Mouse (Mus musculus) neural tube, embryonic 11.5 days (tissue): Measurements from ENCODE around the gene Capn2. TPM values are rescaled to one million over a fixed set of nuclear protein-coding genes. Genes with fewer than 3 reads are reported as not detected.

Experiments used
- ATAC-seq: fragments of 200-750 bp; cut with Nextera tagmentation; 2 replicates; pipeline ENCODE4 v1.8.0; 2017; ENCODE audit warnings: moderate number of reproducible peaks, mild to moderate bottlenecking, moderate TSS enrichment, moderate library complexity; ENCODE audit not compliant: insufficient read depth, low FRiP score, low TSS enrichment
- DNase-seq: peaks from one replicate; pipeline ENCODE4 v3.0.0-alpha.2; 2015; ENCODE audit warnings: low spot score
- H3K27ac ChIP-seq: fragments of 300-500 bp; sonication (generic); 2 replicates; pipeline ENCODE4 v1.5.1; 2014; ENCODE audit warnings: low read depth, mild to moderate bottlenecking, low read length
- H3K27me3 ChIP-seq: fragments of 300-500 bp; sonication (generic); 2 replicates; pipeline ENCODE4 v1.6.1; 2014; ENCODE audit warnings: mild to moderate bottlenecking, low read length, mixed read lengths; ENCODE audit not compliant: control insufficient read depth, insufficient read depth
- H3K36me3 ChIP-seq: fragments of 300-500 bp; sonication (generic); 2 replicates; pipeline ENCODE4 v1.6.1; 2014; ENCODE audit warnings: mild to moderate bottlenecking, low read length, moderate library complexity, mixed read lengths; ENCODE audit not compliant: control insufficient read depth, insufficient read depth
- H3K4me1 ChIP-seq: fragments of 300-500 bp; sonication (generic); 2 replicates; pipeline ENCODE4 v1.6.1; 2014; ENCODE audit warnings: low read length, mixed read lengths; ENCODE audit not compliant: control insufficient read depth, insufficient read depth
- H3K4me2 ChIP-seq: fragments of 300-500 bp; sonication (generic); 2 replicates; pipeline ENCODE4 v1.6.1; 2014; ENCODE audit warnings: low read depth, mild to moderate bottlenecking, moderate library complexity
- H3K4me3 ChIP-seq: fragments of 300-500 bp; sonication (generic); 2 replicates; pipeline ENCODE4 v1.5.1; 2014; ENCODE audit warnings: low read depth, low read length
- H3K9ac ChIP-seq: fragments of 300-500 bp; sonication (generic); 2 replicates; pipeline ENCODE4 v1.6.1; 2014; ENCODE audit warnings: mild to moderate bottlenecking, low read length
- H3K9me3 ChIP-seq: fragments of 300-500 bp; sonication (generic); 2 replicates; pipeline ENCODE4 v1.6.1; 2016; ENCODE audit warnings: low read length; ENCODE audit not compliant: control insufficient read depth
- WGBS: fragments of 180-500 bp; shearing (Covaris S2); extraction: QIAGEN DNeasy Blood & Tissue Kit; methylation state at CpG from one replicate; pipeline ENCODE4 v1.1.7; 2014; 5-methylcytosine and 5-hydroxymethylcytosine counted together
- polyA plus RNA-seq: library from polyadenylated mRNA; unstranded; fragments of >200 nt; fragmentation: Nextera tagmentation; extraction: Ambion mirVana; gene quantifications from 2 replicates; pipeline ENCODE4 v1.2.1, GENCODE M21; 2014

Gene Capn2
- polyA plus RNA-seq, 1 experiment from 2014 or later = 90.8 TPM

- ATAC-seq = no peak
- no peak overlapping the region for H3K27ac ChIP-seq
Observed at GRCm38 (mm10) chr1:182519341-182519740, 1.9 kb upstream of the Capn2 start.

DNA sequence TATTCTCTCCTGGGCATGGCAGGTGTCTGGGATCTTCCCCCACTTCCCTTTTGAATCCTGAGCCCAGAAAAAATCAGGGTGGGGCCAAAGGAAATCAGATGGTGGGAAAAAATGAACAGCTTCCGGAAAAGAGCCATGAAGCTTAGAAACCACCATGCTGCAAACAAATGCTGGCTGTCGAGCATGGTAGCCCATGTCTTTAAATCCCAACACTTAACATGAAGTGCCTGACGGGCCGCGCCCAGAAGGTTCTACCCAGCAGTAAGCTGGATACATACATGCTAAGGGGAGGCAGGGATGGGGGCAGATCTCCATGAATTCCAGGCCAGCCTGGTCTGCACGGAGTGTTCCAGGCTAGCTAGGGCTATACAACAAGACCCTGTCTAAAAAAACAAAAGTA, 1.4 kb upstream of the Capn2 start:
- H3K9me3 ChIP-seq = no peaks in the 10 kb centered on the region
- ATAC-seq (no peak), DNase-seq (no peak)
- H3K27ac ChIP-seq = no peak overlapping the region
- no peak overlapping the region for H3K4me2 ChIP-seq
- H3K9ac ChIP-seq = no peak overlapping the region
- peaks cover 8% of the 10 kb centered on the region for H3K4me1 ChIP-seq
- no peaks in the 10 kb centered on the region for H3K36me3 ChIP-seq
- no peak overlapping the region for H3K4me3 ChIP-seq
- 83% methylated on average over 6 of the region's 6 CpGs for WGBS
- no peaks in the 10 kb centered on the region for H3K27me3 ChIP-seq

More at GRCm38 (mm10) chr1:182519341-182519740, 1.9 kb upstream of the Capn2 start:
- Histone ChIP-seq H3K4me3 (no peak overlapping the region), H3K4me2 (no peak overlapping the region), H3K9ac (no peak overlapping the region), H3K36me3 (no peaks in the 10 kb centered on the region), H3K27me3 (no peaks in the 10 kb centered on the region), H3K9me3 (no peaks in the 10 kb centered on the region), H3K4me1 (peaks cover 8% of the 10 kb centered on the region)
- WGBS = 93% methylated on average over 5 of the region's 5 CpGs
- no peak for DNase-seq

DNA sequence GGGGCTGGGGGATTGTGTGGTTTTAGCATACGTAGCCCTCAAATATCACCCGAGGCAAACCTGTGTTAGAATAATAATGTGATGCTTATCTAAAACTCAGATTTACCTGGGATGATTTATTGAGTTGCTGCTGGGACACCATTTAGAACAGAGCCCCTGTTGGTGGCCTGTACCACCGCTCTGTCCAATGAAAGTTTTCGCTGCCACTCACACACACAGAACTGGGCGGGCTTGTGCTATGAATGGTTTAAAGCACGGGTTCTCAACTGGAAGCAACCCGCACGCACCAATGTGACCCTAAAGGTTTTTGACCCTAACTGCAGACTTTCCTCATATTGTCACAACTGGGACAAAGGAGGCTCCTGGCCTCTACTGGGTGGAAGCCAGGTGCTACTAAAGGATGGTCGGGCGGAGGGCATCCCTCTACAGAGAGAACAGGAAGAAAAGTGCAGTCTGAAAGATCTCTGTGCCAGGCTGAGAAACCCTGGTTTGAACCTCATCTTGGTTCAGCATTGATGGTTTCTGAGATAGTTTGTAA, 804 bp upstream of the Capn2 start:
- Histone ChIP-seq H3K4me2 (no peak overlapping the region), H3K4me1 (peaks cover 8% of the 10 kb centered on the region), H3K27ac (no peak overlapping the region), H3K36me3 (no peaks in the 10 kb centered on the region), H3K4me3 (no peak overlapping the region), H3K27me3 (no peaks in the 10 kb centered on the region), H3K9me3 (no peaks in the 10 kb centered on the region), H3K9ac (no peak overlapping the region)
- DNase-seq = no peak
- 55% methylated on average over 10 of the region's 10 CpGs for WGBS
- ATAC-seq = no peak

DNA sequence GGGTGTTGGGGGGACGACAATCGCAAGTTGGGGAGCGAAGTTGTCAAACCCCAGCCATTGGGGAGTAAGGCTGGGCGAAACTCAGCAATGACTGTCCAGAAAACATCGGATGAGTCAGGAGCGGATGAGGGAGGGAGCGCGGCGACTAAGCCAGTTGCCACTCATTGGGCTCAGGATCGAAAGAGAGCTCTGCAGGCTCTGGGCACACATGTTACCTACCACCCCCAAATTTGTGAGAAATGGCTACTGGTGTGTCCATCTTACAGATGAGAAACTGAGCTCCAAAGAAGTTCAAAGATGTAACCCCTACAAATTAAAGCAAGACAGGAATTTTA, 236 bp upstream of the Capn2 start:
- WGBS = 2% methylated on average over 10 of the region's 10 CpGs
- DNase-seq (no peak), ATAC-seq (no peak; the same call in 1 of the 2 replicates)
- H3K4me3 ChIP-seq = peak overlapping the region; percentile 60
- H3K36me3 ChIP-seq = no peaks in the 10 kb centered on the region
- H3K4me1 ChIP-seq = peaks cover 8% of the 10 kb centered on the region
- no peaks in the 10 kb centered on the region for H3K27me3 ChIP-seq
- H3K9ac ChIP-seq = peak overlapping the region; percentile 80
- H3K27ac ChIP-seq = no peak overlapping the region
- peak overlapping the region; percentile 65 for H3K4me2 ChIP-seq
- no peaks in the 10 kb centered on the region for H3K9me3 ChIP-seq

GRCm38 (mm10) chr1:182514803-182515590, 2.4 kb downstream of the Capn2 start:
- Histone ChIP-seq H3K27me3 (no peaks in the 10 kb centered on the region), H3K36me3 (peaks cover 3% of the 10 kb centered on the region; the same call in 1 of the 2 replicates), H3K9ac (no peak overlapping the region), H3K9me3 (no peaks in the 10 kb centered on the region), H3K27ac (no peak overlapping the region), H3K4me3 (no peak overlapping the region), H3K4me1 (peaks cover 8% of the 10 kb centered on the region), H3K4me2 (no peak overlapping the region)
- no peak for ATAC-seq
- DNase-seq = no peak
- WGBS = 88% methylated on average over 10 of the region's 10 CpGs

GRCm38 (mm10) chr1:182513714-182514113, 3.7 kb downstream of the Capn2 start:
- WGBS = 89% methylated on average over 5 of the region's 5 CpGs
- no peak for ATAC-seq
- H3K9me3 ChIP-seq = no peaks in the 10 kb centered on the region
- no peak overlapping the region for H3K4me2 ChIP-seq
- peaks cover 8% of the 10 kb centered on the region for H3K4me1 ChIP-seq
- peaks cover 3% of the 10 kb centered on the region; the same call in 1 of the 2 replicates for H3K36me3 ChIP-seq
- H3K27ac ChIP-seq = no peak overlapping the region
- no peak overlapping the region for H3K9ac ChIP-seq
- no peaks in the 10 kb centered on the region for H3K27me3 ChIP-seq
- H3K4me3 ChIP-seq = no peak overlapping the region
- no peak for DNase-seq

DNA sequence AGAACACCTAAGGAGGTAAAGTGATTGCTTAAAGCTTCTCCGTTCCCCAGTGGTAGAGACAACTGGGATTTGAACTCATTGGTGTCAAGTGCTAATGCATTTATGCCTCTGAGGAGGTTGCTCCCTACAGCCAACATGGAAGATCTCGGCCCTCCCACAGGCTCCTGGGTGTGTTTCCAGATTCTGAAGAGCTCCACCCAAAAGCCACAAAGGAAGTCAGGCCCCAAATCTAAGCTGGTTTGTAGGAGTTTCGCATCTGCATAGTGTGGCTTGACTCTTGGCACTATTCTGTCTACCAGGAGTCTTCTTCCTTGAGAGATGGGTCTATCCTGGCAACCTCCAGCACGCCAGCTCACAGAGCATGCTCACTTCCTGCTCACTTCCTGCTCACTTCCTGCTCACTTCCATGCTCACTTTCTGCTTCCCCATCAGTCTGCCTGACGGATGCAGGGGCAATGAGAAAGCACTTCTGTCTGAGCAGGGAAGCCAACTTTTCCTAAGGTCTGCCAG, 4.5 kb downstream of the Capn2 start:
- no peak overlapping the region for H3K27ac ChIP-seq
- ATAC-seq (no peak), DNase-seq (no peak)
- no peaks in the 10 kb centered on the region for H3K27me3 ChIP-seq
- H3K9me3 ChIP-seq = no peaks in the 10 kb centered on the region
- H3K9ac ChIP-seq = no peak overlapping the region
- 88% methylated on average over 5 of the region's 5 CpGs for WGBS
- H3K4me2 ChIP-seq = no peak overlapping the region
- no peak overlapping the region for H3K4me3 ChIP-seq
- peaks cover 8% of the 10 kb centered on the region for H3K4me1 ChIP-seq
- peaks cover 3% of the 10 kb centered on the region; the same call in 1 of the 2 replicates for H3K36me3 ChIP-seq

DNA sequence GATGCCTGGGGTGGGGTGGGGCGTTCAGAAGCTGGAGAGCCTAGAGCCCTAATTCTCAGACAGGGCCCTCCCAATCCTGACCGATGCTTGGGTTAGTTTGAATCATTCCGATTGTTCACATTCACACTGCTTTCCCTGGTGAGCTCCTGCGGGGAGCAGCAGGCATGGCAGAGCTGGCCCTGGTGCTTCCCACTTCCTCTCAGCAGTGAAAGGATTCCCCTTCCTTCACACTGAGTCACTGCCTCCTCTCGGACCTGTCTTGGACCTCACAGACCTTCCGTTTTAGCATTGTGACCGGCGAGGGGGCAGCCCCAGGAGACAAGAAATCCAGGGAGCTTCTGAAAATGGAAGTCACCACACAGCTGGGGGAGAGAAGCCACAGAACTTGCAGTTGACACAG, 5.6 kb downstream of the Capn2 start:
- WGBS = 76% methylated on average over 8 of the region's 8 CpGs
- DNase-seq = no peak
- Histone ChIP-seq H3K36me3 (peaks cover 3% of the 10 kb centered on the region; the same call in 1 of the 2 replicates), H3K4me2 (no peak overlapping the region), H3K9me3 (no peaks in the 10 kb centered on the region), H3K27me3 (no peaks in the 10 kb centered on the region), H3K4me3 (no peak overlapping the region), H3K9ac (no peak overlapping the region), H3K27ac (no peak overlapping the region), H3K4me1 (peaks cover 8% of the 10 kb centered on the region)
- no peak for ATAC-seq

GRCm38 (mm10) chr1:182511073-182511472, 6.3 kb downstream of the Capn2 start:
- no peak for DNase-seq
- no peak overlapping the region for H3K4me3 ChIP-seq
- no peak overlapping the region for H3K4me2 ChIP-seq
- WGBS = 84% methylated on average over 2 of the region's 2 CpGs
- H3K9me3 ChIP-seq = no peaks in the 10 kb centered on the region
- no peak for ATAC-seq
- no peak overlapping the region for H3K9ac ChIP-seq
- H3K27me3 ChIP-seq = no peaks in the 10 kb centered on the region
- peaks cover 2% of the 10 kb centered on the region; the same call in 1 of the 2 replicates for H3K4me1 ChIP-seq
- no peak overlapping the region for H3K27ac ChIP-seq
- peaks cover 3% of the 10 kb centered on the region for H3K36me3 ChIP-seq
